Mouse (Mus musculus): ENCODE results near the gene Frmpd4. TPM values are rescaled to one million over a fixed set of nuclear protein-coding genes. Genes with fewer than 3 reads are reported as not detected.

Gene Frmpd4
- total and polyA plus RNA-seq, 3 experiments = not detected

GRCm38 (mm10) chrX:168325161-168325560 is 251.9 kb downstream of the Frmpd4 start:
- no peaks in the 10 kb centered on the region for H3K27me3 ChIP-seq (replicated peaks)
- dilution Hi-C loops (cut with MboI; ENCODE audit: extremely low pct_ligation_motif_present, extremely low pct_unique_long_range_greater_than_20kb, low sequenced_read_pairs) (no loop called here), in situ Hi-C loops (cut with MboI; ENCODE audit: low pct_ligation_motif_present, low pct_unique_long_range_greater_than_20kb, low sequenced_read_pairs) (no loop called here)
- H3K4me1 ChIP-seq (ENCODE audit: control insufficient read depth in 1 of 2, insufficient read depth in 2 of 2) = peaks cover 0 to 16% of the 10 kb centered on the region in 2 experiments; a peak in 1 of 4 replicates
- no peaks in the 10 kb centered on the region for H3K79me2 ChIP-seq (replicated peaks; ENCODE audit: control insufficient read depth, extremely low read depth, insufficient read depth, poor library complexity, severe bottlenecking)
- H3K9ac ChIP-seq (ENCODE audit: insufficient read depth, low read depth) = no peak overlapping the region
- no peaks in the 10 kb centered on the region for H3K36me3 ChIP-seq (replicated peaks in 1 of 2; ENCODE audit: control insufficient read depth in 1 of 2, insufficient read depth in 1 of 2, low read length in 1 of 2)
- TF ChIP-seq MAZ (IDR thresholded peaks at IDR 0.05; ENCODE audit: low read depth, low read length) (no peak), RAD21 (IDR thresholded peaks at IDR 0.05; ENCODE audit: low read depth, low read length) (no peak), E2F4 (IDR thresholded peaks at IDR 0.05; ENCODE audit: insufficient replicate concordance, low read depth, low read length) (no peak), RCOR1 (conservative IDR thresholded peaks at IDR 0.05; ENCODE audit: low read depth, low read length) (no peak), MAFK (IDR thresholded peaks at IDR 0.05; ENCODE audit: insufficient replicate concordance, low read length) (no peak), BHLHE40 (IDR thresholded peaks at IDR 0.05; ENCODE audit: low read depth, low read length) (no peak), MEF2A (IDR thresholded peaks at IDR 0.05; ENCODE audit: borderline replicate concordance, low read depth, low read length) (no peak), KAT2A (IDR thresholded peaks at IDR 0.05; ENCODE audit: insufficient replicate concordance, low read length) (no peak), SIN3A (IDR thresholded peaks at IDR 0.05; ENCODE audit: low read length) (no peak), EP300 (IDR thresholded peaks at IDR 0.05; ENCODE audit: low read length) (no peak), TBP (conservative IDR thresholded peaks at IDR 0.05; ENCODE audit: low read depth, low read length) (no peak), MXI1 (IDR thresholded peaks at IDR 0.05; ENCODE audit: low read depth, low read length) (no peak), GABPA (IDR thresholded peaks at IDR 0.05; ENCODE audit: insufficient replicate concordance, low read depth, low read length) (no peak), JUN (IDR thresholded peaks at IDR 0.05; ENCODE audit: insufficient read depth, low read depth, low read length) (no peak)
- no peak overlapping the region for H3K4me3 ChIP-seq (replicated peaks in 1 of 3; ENCODE audit: low read depth in 2 of 3, low read length in 2 of 3, poor library complexity in 1 of 3)
- DNase-seq (ENCODE audit: extremely low read depth) = no peak
- no peak overlapping the region for H3K27ac ChIP-seq (ENCODE audit: insufficient read depth, low read depth)
- no peaks in the 10 kb centered on the region for H3K9me3 ChIP-seq (replicated peaks; ENCODE audit: low read length)
- no peak overlapping the region for H3K4me2 ChIP-seq (ENCODE audit: insufficient read depth, low read depth, poor library complexity, severe bottlenecking)

- Histone ChIP-seq H3K27me3 (replicated peaks) (no peaks in the 10 kb centered on the region), H3K27ac (ENCODE audit: insufficient read depth, low read depth) (no peak overlapping the region), H3K4me2 (ENCODE audit: insufficient read depth, low read depth, poor library complexity, severe bottlenecking) (no peak overlapping the region), H3K36me3 (replicated peaks in 1 of 2; ENCODE audit: control insufficient read depth in 1 of 2, insufficient read depth in 1 of 2, low read length in 1 of 2) (no peaks in the 10 kb centered on the region), H3K4me1 (ENCODE audit: control insufficient read depth in 1 of 2, insufficient read depth in 2 of 2) (peaks cover 0 to 14% of the 10 kb centered on the region in 2 experiments; a peak in 2 of 4 replicates), H3K9me3 (replicated peaks; ENCODE audit: low read length) (no peaks in the 10 kb centered on the region), H3K4me3 (replicated peaks in 1 of 3; ENCODE audit: low read depth in 2 of 3, low read length in 2 of 3, poor library complexity in 1 of 3) (no peak overlapping the region), H3K79me2 (replicated peaks; ENCODE audit: control insufficient read depth, extremely low read depth, insufficient read depth, poor library complexity, severe bottlenecking) (no peaks in the 10 kb centered on the region), H3K9ac (ENCODE audit: insufficient read depth, low read depth) (no peak overlapping the region)
- dilution Hi-C loops (cut with MboI; ENCODE audit: extremely low pct_ligation_motif_present, extremely low pct_unique_long_range_greater_than_20kb, low sequenced_read_pairs) (no loop called here), in situ Hi-C loops (cut with MboI; ENCODE audit: low pct_ligation_motif_present, low pct_unique_long_range_greater_than_20kb, low sequenced_read_pairs) (no loop called here)
- TF ChIP-seq MXI1 (IDR thresholded peaks at IDR 0.05; ENCODE audit: low read depth, low read length) (no peak), MYC (IDR thresholded peaks at IDR 0.05; ENCODE audit: low read depth, low read length) (0 out of 2 replicates have a peak, but pooled peaks have one; percentile 16), EP300 (IDR thresholded peaks at IDR 0.05; ENCODE audit: low read length) (peak; percentile 88), JUND (conservative IDR thresholded peaks at IDR 0.05; ENCODE audit: low read depth, low read length) (no peak), IRF4 (IDR thresholded peaks at IDR 0.05; ENCODE audit: low read depth, low read length) (peak; percentile 77), HCFC1 (IDR thresholded peaks at IDR 0.05; ENCODE audit: low read depth, low read length) (no peak), UBTF (IDR thresholded peaks at IDR 0.05; ENCODE audit: low read depth, low read length) (no peak), SIN3A (IDR thresholded peaks at IDR 0.05; ENCODE audit: low read length) (no peak), BHLHE40 (IDR thresholded peaks at IDR 0.05; ENCODE audit: low read depth, low read length) (peak; percentile 86), E2F4 (IDR thresholded peaks at IDR 0.05; ENCODE audit: insufficient replicate concordance, low read depth, low read length) (no peak), USF1 (IDR thresholded peaks at IDR 0.05; ENCODE audit: low read depth, low read length) (peak; percentile 14; the same call in 1 of the 2 replicates), USF2 (conservative IDR thresholded peaks at IDR 0.05; ENCODE audit: low read depth, low read length) (peak; percentile 49), ETS1 (conservative IDR thresholded peaks at IDR 0.05; ENCODE audit: low read depth, low read length) (0 out of 2 replicates have a peak, but pooled peaks have one; percentile 11), GABPA (IDR thresholded peaks at IDR 0.05; ENCODE audit: insufficient replicate concordance, low read depth, low read length) (no peak), TCF12 (IDR thresholded peaks at IDR 0.05; ENCODE audit: low read depth, low read length) (no peak; the same call in 1 of the 2 replicates), CHD1 (IDR thresholded peaks at IDR 0.05; ENCODE audit: low read depth, low read length) (no peak)
- peak; percentile 60 for DNase-seq (ENCODE audit: extremely low read depth)
Observed at GRCm38 (mm10) chrX:168312158-168312557, 264.9 kb downstream of the Frmpd4 start.
